Mouse (Mus musculus) heart, embryonic 13.5 days (tissue): Measurements from ENCODE around the gene Shc1. TPM values are rescaled to one million over a fixed set of nuclear protein-coding genes. Genes with fewer than 3 reads are reported as not detected.

Source experiments
- ATAC-seq: fragments of 200-750 bp; cut with Nextera tagmentation; 2 replicates; pipeline ENCODE4 v1.8.0; 2017; ENCODE audit warnings: moderate TSS enrichment; ENCODE audit not compliant: insufficient number of reproducible peaks, low FRiP score, low TSS enrichment; ENCODE audit errors: extremely low read depth
- H3K27ac ChIP-seq: fragments of 300-500 bp; sonication (generic); replicated peaks from 2 replicates; pipeline ENCODE4 v1.5.1; 2015; ENCODE audit warnings: moderate library complexity, mild to moderate bottlenecking, inconsistent platforms
- H3K27me3 ChIP-seq: fragments of 300-500 bp; sonication (generic); replicated peaks from 2 replicates; pipeline ENCODE4 v1.6.1; 2015; ENCODE audit warnings: mild to moderate bottlenecking, inconsistent platforms
- H3K36me3 ChIP-seq: fragments of 300-500 bp; sonication (generic); 2 replicates; pipeline ENCODE4 v1.6.1; 2015; ENCODE audit warnings: mild to moderate bottlenecking, inconsistent platforms
- H3K4me1 ChIP-seq: fragments of 300-500 bp; sonication (generic); 2 replicates; pipeline ENCODE4 v1.6.1; 2015; ENCODE audit warnings: inconsistent platforms
- H3K4me2 ChIP-seq: fragments of 300-500 bp; sonication (generic); 2 replicates; pipeline ENCODE4 v1.6.1; 2015; ENCODE audit warnings: inconsistent platforms, mild to moderate bottlenecking, moderate library complexity
- H3K4me3 ChIP-seq: fragments of 300-500 bp; sonication (generic); 2 replicates; pipeline ENCODE4 v1.5.1; 2015; ENCODE audit warnings: moderate library complexity, mild to moderate bottlenecking, inconsistent platforms
- H3K9ac ChIP-seq: fragments of 300-500 bp; sonication (generic); 2 replicates; pipeline ENCODE4 v1.6.1; 2015; ENCODE audit warnings: inconsistent platforms, mild to moderate bottlenecking, moderate library complexity
- H3K9me3 ChIP-seq: fragments of 300-500 bp; sonication (generic); 2 replicates; pipeline ENCODE4 v1.6.1; 2016; ENCODE audit warnings: inconsistent platforms
- WGBS: fragments of 180-500 bp; shearing (Covaris S2); methylation state at CpG from one replicate; pipeline ENCODE4 v1.1.7; 2015; ENCODE audit warnings: mixed read lengths; 5-methylcytosine and 5-hydroxymethylcytosine counted together
- polyA plus RNA-seq: library from polyadenylated mRNA; unstranded; fragments of >200 nt; fragmentation: Nextera tagmentation; extraction: Ambion mirVana; gene quantifications from 2 replicates; pipeline ENCODE4 v1.2.1, GENCODE M21; 2015

The Shc1 gene
- polyA plus RNA-seq, 1 experiment from 2014 or later: 63.4 TPM

GRCm38 (mm10) chr3:89383651-89384255 lies 34.5 kb upstream of the Shc1 start:
- no peak overlapping the region for H3K27ac ChIP-seq
- H3K4me1 ChIP-seq: peaks cover 31% of the 10 kb centered on the region
- H3K36me3 ChIP-seq: peaks cover 26% of the 10 kb centered on the region
- H3K4me3 ChIP-seq: no peak overlapping the region
- ATAC-seq: no peak
- H3K9ac ChIP-seq: no peak overlapping the region
- no peaks in the 10 kb centered on the region for H3K27me3 ChIP-seq
- WGBS: 78% methylated on average over 5 of the region's 5 CpGs
- H3K4me2 ChIP-seq: no peak overlapping the region
- H3K9me3 ChIP-seq: no peaks in the 10 kb centered on the region

GRCm38 (mm10) chr3:89384331-89385076 lies 33.7 kb upstream of the Shc1 start:
- Histone ChIP-seq H3K27ac (no peak overlapping the region), H3K4me3 (no peak overlapping the region), H3K9me3 (no peaks in the 10 kb centered on the region), H3K4me2 (no peak overlapping the region), H3K27me3 (no peaks in the 10 kb centered on the region), H3K9ac (peak overlapping the region; percentile 28; the same call in 1 of the 2 replicates), H3K4me1 (peaks cover 33% of the 10 kb centered on the region), H3K36me3 (peaks cover 20% of the 10 kb centered on the region)
- WGBS: 74% methylated on average over 12 of the region's 12 CpGs
- no peak for ATAC-seq

- H3K9ac ChIP-seq: no peak overlapping the region
- WGBS: 43% methylated on average over 11 of the region's 11 CpGs
- no peak for ATAC-seq
- no peak overlapping the region for H3K27ac ChIP-seq
- H3K4me1 ChIP-seq: peaks cover 42% of the 10 kb centered on the region
- H3K9me3 ChIP-seq: no peaks in the 10 kb centered on the region
- no peak overlapping the region for H3K4me2 ChIP-seq
- H3K27me3 ChIP-seq: no peaks in the 10 kb centered on the region
- peaks cover 10% of the 10 kb centered on the region for H3K36me3 ChIP-seq
- no peak overlapping the region for H3K4me3 ChIP-seq
Observed at GRCm38 (mm10) chr3:89385451-89385850, 32.8 kb upstream of the Shc1 start.

- Histone ChIP-seq H3K27me3 (no peaks in the 10 kb centered on the region), H3K4me1 (peaks cover 55% of the 10 kb centered on the region), H3K36me3 (no peaks in the 10 kb centered on the region), H3K27ac (no peak overlapping the region), H3K4me2 (no peak overlapping the region), H3K9ac (no peak overlapping the region), H3K4me3 (no peak overlapping the region), H3K9me3 (no peaks in the 10 kb centered on the region)
- WGBS: 67% methylated on average over 17 of the region's 17 CpGs
- ATAC-seq: no peak
Observed at GRCm38 (mm10) chr3:89386438-89387420, 31.5 kb upstream of the Shc1 start.

GRCm38 (mm10) chr3:89387632-89388031 lies 30.6 kb upstream of the Shc1 start:
- H3K4me2 ChIP-seq: no peak overlapping the region
- no peak for ATAC-seq
- H3K27ac ChIP-seq: no peak overlapping the region
- H3K36me3 ChIP-seq: no peaks in the 10 kb centered on the region
- no peak overlapping the region for H3K4me3 ChIP-seq
- peaks cover 56% of the 10 kb centered on the region for H3K4me1 ChIP-seq
- 81% methylated on average over 11 of the region's 11 CpGs for WGBS
- H3K27me3 ChIP-seq: no peaks in the 10 kb centered on the region
- H3K9me3 ChIP-seq: no peaks in the 10 kb centered on the region
- H3K9ac ChIP-seq: no peak overlapping the region

- no peak overlapping the region for H3K27ac ChIP-seq
- H3K4me3 ChIP-seq: no peak overlapping the region
- peaks cover 56% of the 10 kb centered on the region for H3K4me1 ChIP-seq
- H3K36me3 ChIP-seq: no peaks in the 10 kb centered on the region
- H3K9ac ChIP-seq: no peak overlapping the region
- H3K9me3 ChIP-seq: no peaks in the 10 kb centered on the region
- 73% methylated on average over 11 of the region's 11 CpGs for WGBS
- H3K4me2 ChIP-seq: no peak overlapping the region
- no peak for ATAC-seq
- no peaks in the 10 kb centered on the region for H3K27me3 ChIP-seq
Observed at GRCm38 (mm10) chr3:89388134-89388881, 29.9 kb upstream of the Shc1 start.

GRCm38 (mm10) chr3:89388901-89389740 lies 29.1 kb upstream of the Shc1 start:
- Histone ChIP-seq H3K4me3 (no peak overlapping the region), H3K36me3 (no peaks in the 10 kb centered on the region), H3K9ac (no peak overlapping the region), H3K4me2 (no peak overlapping the region), H3K4me1 (peaks cover 56% of the 10 kb centered on the region), H3K27me3 (no peaks in the 10 kb centered on the region), H3K9me3 (no peaks in the 10 kb centered on the region), H3K27ac (no peak overlapping the region)
- ATAC-seq: no peak
- 51% methylated on average over 5 of the region's 6 CpGs for WGBS

- Histone ChIP-seq H3K9me3 (no peaks in the 10 kb centered on the region), H3K4me1 (peaks cover 52% of the 10 kb centered on the region), H3K4me2 (peak overlapping the region; percentile 97), H3K27me3 (no peaks in the 10 kb centered on the region), H3K4me3 (no peak overlapping the region), H3K9ac (0 out of 2 replicates have a peak overlapping the region, but pooled peaks have one; percentile 92), H3K27ac (peak overlapping the region; percentile 77), H3K36me3 (no peaks in the 10 kb centered on the region)
- ATAC-seq: no peak
- WGBS: 48% methylated on average over 5 of the region's 5 CpGs
Observed at GRCm38 (mm10) chr3:89390111-89390515, 28.1 kb upstream of the Shc1 start.

GRCm38 (mm10) chr3:89390699-89391662 lies 27.3 kb upstream of the Shc1 start:
- H3K4me1 ChIP-seq: peaks cover 56% of the 10 kb centered on the region
- peak overlapping the region; percentile 97 for H3K4me2 ChIP-seq
- WGBS: 14% methylated on average over 19 of the region's 19 CpGs
- peak overlapping the region; percentile 92 for H3K9ac ChIP-seq
- no peaks in the 10 kb centered on the region for H3K27me3 ChIP-seq
- peak overlapping the region; percentile 76 for H3K4me3 ChIP-seq
- ATAC-seq: no peak
- no peaks in the 10 kb centered on the region for H3K36me3 ChIP-seq
- no peaks in the 10 kb centered on the region for H3K9me3 ChIP-seq
- H3K27ac ChIP-seq: peak overlapping the region; percentile 77
